Mouse (Mus musculus): Measurements from ENCODE around the gene Podxl2. TPM values are rescaled to one million over a fixed set of nuclear protein-coding genes. Genes with fewer than 3 reads are reported as not detected.

The Podxl2 gene
- polyA plus RNA-seq, 1 experiment: 3.4 TPM

DNA sequence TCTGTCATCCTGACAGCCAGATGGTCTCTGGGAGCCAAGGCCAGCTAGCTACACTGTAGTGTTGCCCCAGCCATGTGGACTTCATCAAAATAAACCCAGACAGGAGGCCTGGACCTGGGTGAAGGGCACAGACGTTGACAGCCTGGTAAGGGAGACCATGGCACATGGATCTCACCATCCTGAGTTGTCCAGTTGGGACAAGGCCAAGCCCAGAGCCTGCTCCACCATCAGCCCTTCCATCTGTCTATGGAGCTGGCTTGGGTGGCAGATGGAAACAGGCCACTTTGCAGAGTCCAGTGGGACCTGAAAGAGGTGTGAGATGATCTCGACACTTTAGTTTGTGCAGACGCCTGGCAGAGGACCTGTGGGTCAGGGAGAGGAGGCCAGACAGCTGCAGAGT, 74.1 kb downstream of the Podxl2 start:
- Histone ChIP-seq H3K36me3 (ENCODE audit: control insufficient read depth, insufficient read depth) (no peaks in the 10 kb centered on the region), H3K4me2 (ENCODE audit: low read depth) (no peak overlapping the region), H3K27me3 (ENCODE audit: control insufficient read depth, insufficient read depth, insufficient read length) (no peaks in the 10 kb centered on the region), H3ac (ENCODE audit: control insufficient read depth, insufficient read length) (no peak overlapping the region), H3K4me3 (no peak overlapping the region), H3K79me2 (ENCODE audit: control insufficient read depth, insufficient read depth) (no peaks in the 10 kb centered on the region)
- TF ChIP-seq SRF (IDR thresholded peaks at IDR 0.05; ENCODE audit: control insufficient read depth, insufficient read length, low read depth) (no peak), MYOG (IDR thresholded peaks at IDR 0.05; ENCODE audit: control insufficient read depth in 1 of 3, insufficient read depth in 1 of 3, insufficient read length in 2 of 3, low read depth in 2 of 3) (no peak), POLR2A (IDR thresholded peaks at IDR 0.05; ENCODE audit: insufficient read length, low read depth) (no peak), TCF3 (IDR thresholded peaks at IDR 0.05; ENCODE audit: insufficient read length, low read depth) (no peak), MYOD1 (IDR thresholded peaks at IDR 0.05; ENCODE audit: control insufficient read depth in 1 of 3, insufficient read length in 2 of 3, low read depth in 2 of 3) (no peak), POLR2AphosphoS2 (IDR thresholded peaks at IDR 0.05; ENCODE audit: insufficient read length, low read depth) (no peak), USF1 (IDR thresholded peaks at IDR 0.05; ENCODE audit: low read depth) (no peak)

DNA sequence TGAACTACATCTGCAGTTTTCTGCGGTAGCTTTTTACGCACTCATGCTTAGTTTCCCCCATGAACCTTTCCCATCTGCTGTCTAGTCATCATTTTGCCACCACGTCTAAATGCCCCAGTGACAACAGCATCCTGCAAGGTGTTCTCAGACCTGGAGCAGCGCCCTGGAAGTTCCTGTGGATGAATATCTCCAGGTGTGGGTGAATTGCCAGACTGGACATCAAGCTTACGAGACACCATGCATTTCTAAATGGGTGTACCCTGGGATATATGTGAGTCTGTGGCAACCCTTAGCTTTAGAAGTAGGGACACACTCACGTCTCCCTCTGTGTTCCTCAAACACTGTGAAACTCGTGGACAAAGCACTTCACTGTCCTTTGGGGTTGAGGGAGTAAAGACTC, 74.7 kb downstream of the Podxl2 start:
- H3K36me3 ChIP-seq (ENCODE audit: control insufficient read depth, insufficient read depth): no peaks in the 10 kb centered on the region
- H3ac ChIP-seq (ENCODE audit: control insufficient read depth, insufficient read length): no peak overlapping the region
- no peaks in the 10 kb centered on the region for H3K27me3 ChIP-seq (ENCODE audit: control insufficient read depth, insufficient read depth, insufficient read length)
- no peak for TF ChIP-seq E2F4 (IDR thresholded peaks at IDR 0.05; ENCODE audit: insufficient read depth)
- H3K4me3 ChIP-seq: no peak overlapping the region
- H3K4me2 ChIP-seq (ENCODE audit: low read depth): no peak overlapping the region
- no peaks in the 10 kb centered on the region for H3K79me2 ChIP-seq (ENCODE audit: control insufficient read depth, insufficient read depth)

DNA sequence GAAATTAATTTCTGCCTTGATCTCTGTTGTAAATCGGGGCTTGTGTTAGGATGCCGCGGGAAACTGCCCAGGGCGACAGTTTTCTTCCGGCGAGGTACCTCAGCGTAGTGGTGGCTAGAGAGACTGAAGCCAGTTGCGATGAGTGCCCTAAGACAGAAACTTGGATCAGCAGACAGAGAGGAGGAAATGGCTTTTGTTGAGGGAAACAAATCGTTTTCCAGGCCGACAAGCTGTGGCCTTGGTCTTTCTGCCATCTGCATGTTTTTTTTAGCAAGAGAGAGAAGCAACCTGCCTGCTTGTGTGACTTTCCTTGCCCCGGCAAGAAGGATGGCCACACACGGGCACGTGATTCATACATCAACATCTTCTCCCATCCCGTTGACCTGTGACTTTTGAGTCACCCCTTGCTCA, 80.3 kb downstream of the Podxl2 start:
- no peaks in the 10 kb centered on the region for H3K36me3 ChIP-seq (ENCODE audit: control insufficient read depth, insufficient read depth)
- no peak overlapping the region for H3ac ChIP-seq (ENCODE audit: control insufficient read depth, insufficient read length)
- H3K27me3 ChIP-seq (ENCODE audit: control insufficient read depth, insufficient read depth, insufficient read length): no peaks in the 10 kb centered on the region
- H3K79me2 ChIP-seq (ENCODE audit: control insufficient read depth, insufficient read depth): no peaks in the 10 kb centered on the region
- no peak overlapping the region for H3K4me3 ChIP-seq
- TF ChIP-seq TCF3 (IDR thresholded peaks at IDR 0.05; ENCODE audit: insufficient read length, low read depth) (no peak), SRF (IDR thresholded peaks at IDR 0.05; ENCODE audit: control insufficient read depth, insufficient read length, low read depth) (no peak), USF1 (IDR thresholded peaks at IDR 0.05; ENCODE audit: low read depth) (peak; percentile 10)
- H3K4me2 ChIP-seq (ENCODE audit: low read depth): no peak overlapping the region

DNA sequence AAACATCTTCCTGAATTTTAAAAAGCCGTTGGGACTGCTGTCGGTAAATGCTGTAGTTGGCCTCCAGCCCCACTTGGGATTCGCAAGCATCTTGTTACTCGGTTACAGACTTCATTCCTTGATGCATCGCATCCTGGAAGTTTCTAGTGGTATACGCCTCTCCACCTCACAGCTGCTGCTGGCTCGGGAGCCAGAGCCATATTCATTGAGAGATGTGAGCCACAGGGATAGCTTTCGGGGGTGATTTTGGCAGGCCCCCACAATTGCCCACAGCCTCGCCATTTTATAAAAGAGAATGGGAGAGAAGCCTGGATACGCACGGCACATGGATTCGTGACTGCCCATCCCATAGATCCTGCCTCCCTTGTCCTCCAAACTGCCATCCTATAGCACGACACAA, 81.0 kb downstream of the Podxl2 start:
- no peaks in the 10 kb centered on the region for H3K79me2 ChIP-seq (ENCODE audit: control insufficient read depth, insufficient read depth)
- no peaks in the 10 kb centered on the region for H3K36me3 ChIP-seq (ENCODE audit: control insufficient read depth, insufficient read depth)
- TF ChIP-seq POLR2A (IDR thresholded peaks at IDR 0.05; ENCODE audit: insufficient read length, low read depth) (no peak), MYOG (IDR thresholded peaks at IDR 0.05; ENCODE audit: control insufficient read depth in 1 of 3, insufficient read depth in 1 of 3, insufficient read length in 2 of 3, low read depth in 2 of 3) (no peak), E2F4 (IDR thresholded peaks at IDR 0.05; ENCODE audit: insufficient read depth) (no peak), TCF3 (IDR thresholded peaks at IDR 0.05; ENCODE audit: insufficient read length, low read depth) (no peak), USF1 (IDR thresholded peaks at IDR 0.05; ENCODE audit: low read depth) (no peak), MAX (IDR thresholded peaks at IDR 0.05; ENCODE audit: low read depth) (no peak), POLR2AphosphoS2 (IDR thresholded peaks at IDR 0.05; ENCODE audit: insufficient read length, low read depth) (no peak), SRF (IDR thresholded peaks at IDR 0.05; ENCODE audit: control insufficient read depth, insufficient read length, low read depth) (no peak), REST (IDR thresholded peaks at IDR 0.05; ENCODE audit: insufficient read depth, insufficient read length) (no peak), TCF12 (IDR thresholded peaks at IDR 0.05; ENCODE audit: insufficient read depth, poor library complexity, severe bottlenecking) (no peak), CEBPB (IDR thresholded peaks at IDR 0.05; ENCODE audit: insufficient read depth, poor library complexity, severe bottlenecking) (no peak)
- H3ac ChIP-seq (ENCODE audit: control insufficient read depth, insufficient read length): no peak overlapping the region
- H3K4me2 ChIP-seq (ENCODE audit: low read depth): no peak overlapping the region
- no peak overlapping the region for H3K4me3 ChIP-seq
- H3K27me3 ChIP-seq (ENCODE audit: control insufficient read depth, insufficient read depth, insufficient read length): no peaks in the 10 kb centered on the region

DNA sequence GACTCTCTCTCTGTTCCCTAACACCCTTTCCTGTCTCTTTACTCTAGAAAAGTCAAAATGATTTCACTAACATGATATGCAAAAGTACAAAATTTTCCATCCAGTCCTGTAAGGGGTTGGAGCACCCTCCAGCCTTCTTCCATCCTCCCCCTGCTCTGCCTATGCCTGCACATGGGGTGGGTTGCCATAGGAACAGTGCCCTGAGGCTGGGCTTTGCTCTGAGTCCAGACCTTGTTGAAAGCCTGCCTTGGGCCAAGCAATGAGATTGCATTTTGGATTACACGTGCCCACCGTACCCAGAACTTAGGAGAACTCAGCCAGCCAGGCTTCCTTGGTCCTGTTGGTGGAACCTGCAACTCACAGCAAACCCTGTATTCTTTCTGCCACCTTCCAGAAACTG, 81.6 kb downstream of the Podxl2 start:
- H3ac ChIP-seq (ENCODE audit: control insufficient read depth, insufficient read length): no peak overlapping the region
- TF ChIP-seq POLR2A (IDR thresholded peaks at IDR 0.05; ENCODE audit: insufficient read length, low read depth) (no peak), REST (IDR thresholded peaks at IDR 0.05; ENCODE audit: insufficient read depth, insufficient read length) (no peak), TCF3 (IDR thresholded peaks at IDR 0.05; ENCODE audit: insufficient read length, low read depth) (no peak), POLR2AphosphoS2 (IDR thresholded peaks at IDR 0.05; ENCODE audit: insufficient read length, low read depth) (no peak)

More for the DNA sequence above, 81.6 kb downstream of the Podxl2 start:
- Histone ChIP-seq H3K27me3 (ENCODE audit: control insufficient read depth, insufficient read depth, insufficient read length) (no peaks in the 10 kb centered on the region), H3K79me2 (ENCODE audit: control insufficient read depth, insufficient read depth) (no peaks in the 10 kb centered on the region), H3K4me2 (ENCODE audit: low read depth) (no peak overlapping the region), H3K36me3 (ENCODE audit: control insufficient read depth, insufficient read depth) (no peaks in the 10 kb centered on the region), H3K4me3 (no peak overlapping the region)

Other genes starting within 250 kb of the Podxl2 start
- gene Kbtbd12, start 237.1 kb downstream of the Podxl2 start, polyA plus RNA-seq (2012; fragmentation: generic; extraction: Trizol): 1.3 TPM
- gene Mgll, start 150.6 kb downstream of the Podxl2 start, polyA plus RNA-seq (2012; fragmentation: generic; extraction: Trizol): 4.7 TPM
- gene Abtb1, start 33.1 kb downstream of the Podxl2 start, polyA plus RNA-seq (2012; fragmentation: generic; extraction: Trizol): 23.6 TPM
- 42.1 TPM for gene Mcm2, start 23.7 kb upstream of the Podxl2 start, polyA plus RNA-seq (2012; fragmentation: generic; extraction: Trizol)
- 27.3 TPM for gene Tpra1, start 27.2 kb upstream of the Podxl2 start, polyA plus RNA-seq (2012; fragmentation: generic; extraction: Trizol)